Mouse (Mus musculus): ENCODE measurements around the gene Dlst. TPM values are rescaled to one million over a fixed set of nuclear protein-coding genes. Genes with fewer than 3 reads are reported as not detected.

Dlst gene
- total RNA-seq (2022), result 100 to 1,000 TPM; 145 to 175 (median 158) TPM

GRCm38 (mm10) chr12:85110698-85111592, at the start of gene Dlst, which contains the start of gene Prox2:
Gene Dlst (plus strand): TSS chr12:85110833.
Gene Prox2 (minus strand): TSS chr12:85110759.
- DNase-seq (ENCODE audit: low spot score in 2 of 2), result peak; percentile 74 to 82

GRCm38 (mm10) chr12:85071043-85071442, 39.6 kb upstream of the Dlst start:
- DNase-seq (ENCODE audit: low spot score in 2 of 2), result no peak

GRCm38 (mm10) chr12:85077100-85077499, 33.5 kb upstream of the Dlst start:
- no peak for DNase-seq (ENCODE audit: low spot score in 2 of 2)

GRCm38 (mm10) chr12:85084257-85084656, 26.4 kb upstream of the Dlst start:
- no peak for DNase-seq (ENCODE audit: low spot score in 2 of 2)

- DNase-seq (ENCODE audit: low spot score in 2 of 2), result no peak
These were observed 25.7 kb upstream of the Dlst start for GRCm38 (mm10) chr12:85084941-85085340.

GRCm38 (mm10) chr12:85087845-85088244, 22.8 kb upstream of the Dlst start:
- DNase-seq (ENCODE audit: low spot score in 2 of 2), result no peak

GRCm38 (mm10) chr12:85091190-85091589, 19.4 kb upstream of the Dlst start:
- no peak for DNase-seq (ENCODE audit: low spot score in 2 of 2)

GRCm38 (mm10) chr12:85092214-85092613, 18.4 kb upstream of the Dlst start:
- DNase-seq (ENCODE audit: low spot score in 2 of 2), result peak in 1 of 2 experiments; percentile 58

- peak; percentile 42 to 43 for DNase-seq (ENCODE audit: low spot score in 2 of 2)
These were observed 16.6 kb upstream of the Dlst start for GRCm38 (mm10) chr12:85094010-85094409.

GRCm38 (mm10) chr12:85094706-85095105, 15.9 kb upstream of the Dlst start:
- no peak for DNase-seq (ENCODE audit: low spot score in 2 of 2)

GRCm38 (mm10) chr12:85095146-85095545, 15.5 kb upstream of the Dlst start:
- no peak for DNase-seq (ENCODE audit: low spot score in 2 of 2)

- no peak for DNase-seq (ENCODE audit: low spot score in 2 of 2)
These were observed 14.8 kb upstream of the Dlst start for GRCm38 (mm10) chr12:85095859-85096258.

- no peak for DNase-seq (ENCODE audit: low spot score in 2 of 2)
These were observed 9.6 kb upstream of the Dlst start for GRCm38 (mm10) chr12:85101001-85101400.

GRCm38 (mm10) chr12:85101521-85102106, 9.0 kb upstream of the Dlst start:
- no peak for DNase-seq (ENCODE audit: low spot score in 2 of 2)

- DNase-seq (ENCODE audit: low spot score in 2 of 2), result no peak
These were observed 7.5 kb upstream of the Dlst start for GRCm38 (mm10) chr12:85103096-85103495.

- no peak for DNase-seq (ENCODE audit: low spot score in 2 of 2)
These were observed 5.8 kb upstream of the Dlst start for GRCm38 (mm10) chr12:85104789-85105188.

- DNase-seq (ENCODE audit: low spot score in 2 of 2), result no peak
These were observed 4.3 kb upstream of the Dlst start for GRCm38 (mm10) chr12:85106292-85106691.

- DNase-seq (ENCODE audit: low spot score in 2 of 2), result no peak
These were observed 2.0 kb upstream of the Dlst start for GRCm38 (mm10) chr12:85108643-85109042.

- DNase-seq (ENCODE audit: low spot score in 2 of 2), result no peak
These were observed 1.2 kb upstream of the Dlst start for GRCm38 (mm10) chr12:85109426-85109825.

GRCm38 (mm10) chr12:85110011-85110697, 479 bp upstream of the Dlst start:
- DNase-seq (ENCODE audit: low spot score in 2 of 2), result no peak

GRCm38 (mm10) chr12:85112550-85113251, 2.1 kb downstream of the Dlst start:
- DNase-seq (ENCODE audit: low spot score in 2 of 2), result no peak
